Comparison of ENCODE assay signal across 14 mouse cellular contexts in genomic region chr13:48126582-48126981, GRCm38 (mm10).
DNase-seq lines count a peak whose midpoint lies in the region; ATAC-seq and TF ChIP-seq lines count a peak whose summit lies in the region.
"Had no signal": no experiment of that assay in that cellular context is flagged by ENCODE, and none has a peak within 500 bp of the region (broad histone marks: within the 10 kb centered on the region; RNA-seq: fewer than 3 reads in every experiment).

No protein-coding gene starts in this region.

- no peak overlapping the region for H3K4me2 ChIP-seq in kidney, embryonic 15.5 days
- H3K4me2 ChIP-seq: heart, embryonic 15.5 days; limb, embryonic 15.5 days had no signal

- TF ChIP-seq POLR2A in brain, embryonic 14.5 days (IDR thresholded peaks at IDR 0.05; ENCODE audit: borderline replicate concordance, extremely low read depth, insufficient read depth, insufficient read length, poor library complexity, severe bottlenecking) = no peak

- no peak overlapping the region for H3K4me3 ChIP-seq in layer of hippocampus, adult 2 months
- H3K4me3 ChIP-seq in kidney, embryonic 15.5 days (replicated peaks) = no peak overlapping the region
- H3K4me3 ChIP-seq: erythroblast, embryonic 14.5 days; heart, embryonic 15.5 days; limb, embryonic 15.5 days had no signal

- DNase-seq in embryo, embryonic 11 days = peak; percentile 22
- no peak for DNase-seq in embryo, embryonic 10 days (ENCODE audit: low spot score)
- DNase-seq in layer of hippocampus, adult 2 months (ENCODE audit: low spot score in 2 of 2) = peak in 1 of 2 experiments; percentile 49
- DNase-seq in layer of hippocampus, adult 9-10 months (ENCODE audit: low spot score) = no peak
- DNase-seq in brain, embryonic 14.5 days (ENCODE audit: low read depth) = peak; percentile 90
- no peak for DNase-seq in spleen, postnatal 14 days (ENCODE audit: low spot score in 2 of 2)
- DNase-seq: cerebellum, adult 11-12 months; lung, adult 2 months; retina, postnatal 1 day had no signal

- H3K4me1 ChIP-seq in kidney, embryonic 15.5 days = peaks cover 30% of the 10 kb centered on the region

- H3K36me3 ChIP-seq in kidney, embryonic 15.5 days = no peaks in the 10 kb centered on the region
- H3K36me3 ChIP-seq: heart, embryonic 15.5 days; limb, embryonic 15.5 days had no signal

- peak overlapping the region; percentile 84 for H3K27ac ChIP-seq in layer of hippocampus, adult 2 months
- H3K27ac ChIP-seq in kidney, embryonic 15.5 days = peak overlapping the region; percentile 50; the same call in 1 of the 2 replicates
- H3K27ac ChIP-seq: heart, embryonic 15.5 days; limb, embryonic 15.5 days had no signal

- ATAC-seq in kidney, embryonic 15.5 days (replicated peaks; ENCODE audit: low FRiP score) = no peak
- ATAC-seq in megakaryocyte progenitor cell, adult 5-6 weeks (replicated peaks; ENCODE audit: poor library complexity) = no peak

- H3K9ac ChIP-seq in kidney, embryonic 15.5 days = no peak overlapping the region
- H3K9ac ChIP-seq: heart, embryonic 15.5 days; limb, embryonic 15.5 days had no signal

- 39% methylated on average over 6 of the region's 6 CpGs for WGBS in kidney, embryonic 15.5 days

- H3K9me3 ChIP-seq in kidney, embryonic 15.5 days (replicated peaks) = no peaks in the 10 kb centered on the region
- H3K9me3 ChIP-seq: heart, embryonic 15.5 days; limb, embryonic 15.5 days had no signal

- no peaks in the 10 kb centered on the region for H3K27me3 ChIP-seq in kidney, embryonic 15.5 days
- H3K27me3 ChIP-seq: heart, embryonic 15.5 days; limb, embryonic 15.5 days had no signal

- TF ChIP-seq CTCF in layer of hippocampus, adult 2 months (conservative IDR thresholded peaks at IDR 0.05) = no peak
- TF ChIP-seq CTCF in brain, embryonic 14.5 days (IDR thresholded peaks at IDR 0.05; ENCODE audit: borderline replicate concordance, extremely low read depth, insufficient read depth, insufficient read length) = no peak

Comparison
In these comparisons a context has a peak if more than half of its experiments do, and no peak if none do; other contexts are left out.
1. DNase-seq: peak in embryo, embryonic 11 days (single experiment) and brain, embryonic 14.5 days (single experiment); none in embryo, embryonic 10 days (single experiment), layer of hippocampus, adult 9-10 months (single experiment) and spleen, postnatal 14 days (0 of 2).